Mouse (Mus musculus) kidney, postnatal 4 days (tissue): ENCODE data around the gene Doc2g.

Source experiments
- DNase-seq, 2 experiments: peaks; one replicate each; pipeline ENCODE4 v3.0.0; 2021; ENCODE audit warnings: mixed read lengths in 2 of 2

Gene Doc2g

GRCm38 (mm10) chr19:4055216-4055946, 52.3 kb downstream of the Doc2g start:
- no peak for DNase-seq

DNA sequence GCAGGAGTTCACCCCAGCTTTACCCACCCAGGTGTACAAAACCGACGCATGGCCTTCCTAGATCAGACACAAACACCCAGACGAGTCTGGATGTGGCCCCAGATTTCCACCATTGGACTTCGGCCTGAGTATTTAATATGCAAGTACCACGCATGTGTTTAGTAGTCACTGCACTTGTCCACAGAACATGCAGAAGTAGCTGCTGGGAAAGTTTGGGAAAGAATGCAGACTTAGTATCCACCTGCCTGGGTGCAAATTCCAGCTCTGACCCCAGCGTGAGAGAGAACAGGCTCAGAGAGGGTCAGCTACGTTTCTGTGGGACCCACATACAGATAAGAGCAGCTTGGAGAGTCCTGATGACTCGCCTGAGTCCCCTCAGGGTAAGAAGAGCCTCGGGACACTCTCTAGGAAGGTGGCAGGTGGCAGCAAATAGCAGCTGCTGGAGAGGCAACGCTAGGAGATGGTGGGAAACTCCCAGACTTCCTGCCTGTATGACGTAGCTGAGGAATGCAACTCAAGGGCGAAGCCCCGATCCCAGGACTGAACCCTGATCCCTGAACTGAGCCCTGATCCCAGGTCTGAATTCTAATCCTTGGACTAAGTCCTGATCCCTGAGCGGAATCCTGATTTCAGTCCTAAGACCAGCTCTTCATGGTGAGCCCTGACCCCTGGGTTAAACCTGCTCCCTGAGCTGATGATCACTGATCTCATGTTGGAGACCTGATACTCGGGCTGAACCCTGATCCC, 53.0 kb downstream of the Doc2g start:
- no peak for DNase-seq
